1 mouse cellular context compared by ENCODE assay signal in genomic region chr8:94386214-94387026, GRCm38 (mm10).
TF ChIP-seq lines count a peak whose summit lies in the region.

TSS of gene Herpud1 (plus strand) at chr8:94386438.

TF ChIP-seq in CH12.LX, 34 proteins besides CTCF, POLR2A, EP300 and RAD21 (continued from another document):
- TF ChIP-seq UBTF (IDR thresholded peaks at IDR 0.05; ENCODE audit: low read depth, low read length) (peak; percentile 56; the same call in 1 of the 2 replicates), HCFC1 (IDR thresholded peaks at IDR 0.05; ENCODE audit: low read depth, low read length) (peak; percentile 68), NELFE (IDR thresholded peaks at IDR 0.05; ENCODE audit: low read depth, low read length) (peak; percentile 99), ZKSCAN1 (IDR thresholded peaks at IDR 0.05; ENCODE audit: borderline replicate concordance, low read depth, low read length) (no peak), ZC3H11A (IDR thresholded peaks at IDR 0.05; ENCODE audit: low read depth, low read length) (no peak), ETS1 (conservative IDR thresholded peaks at IDR 0.05; ENCODE audit: low read depth, low read length) (peak; percentile 52), USF1 (IDR thresholded peaks at IDR 0.05; ENCODE audit: low read depth, low read length) (peak; percentile 30; the same call in 1 of the 2 replicates), JUN (IDR thresholded peaks at IDR 0.05; ENCODE audit: insufficient read depth, low read depth, low read length) (no peak; the same call in 1 of the 2 replicates), PAX5 (IDR thresholded peaks at IDR 0.05; ENCODE audit: low read length) (no peak), MAX (IDR thresholded peaks at IDR 0.05; ENCODE audit: low read length) (peak; percentile 90), ZNF384 (IDR thresholded peaks at IDR 0.05; ENCODE audit: low read depth, low read length) (no peak), JUND (conservative IDR thresholded peaks at IDR 0.05; ENCODE audit: low read depth, low read length) (no peak), CHD1 (IDR thresholded peaks at IDR 0.05; ENCODE audit: low read depth, low read length) (0 out of 2 replicates have a peak, but pooled peaks have one; percentile 19), MEF2A (IDR thresholded peaks at IDR 0.05; ENCODE audit: borderline replicate concordance, low read depth, low read length) (no peak; the same call in 1 of the 2 replicates), MYC (IDR thresholded peaks at IDR 0.05; ENCODE audit: low read depth, low read length) (peak; percentile 87; the same call in 1 of the 2 replicates), NRF1 (IDR thresholded peaks at IDR 0.05; ENCODE audit: low read depth, low read length) (peak; percentile 57; the same call in 1 of the 2 replicates), BHLHE40 (IDR thresholded peaks at IDR 0.05; ENCODE audit: low read depth, low read length) (peak; percentile 72), KAT2A (IDR thresholded peaks at IDR 0.05; ENCODE audit: insufficient replicate concordance, low read length) (peak; percentile 70; the same call in 1 of the 2 replicates), RCOR1 (conservative IDR thresholded peaks at IDR 0.05; ENCODE audit: low read depth, low read length) (0 out of 2 replicates have a peak, but pooled peaks have one; percentile 46), CHD2 (IDR thresholded peaks at IDR 0.05; ENCODE audit: low read length) (peak; percentile 92), SIN3A (IDR thresholded peaks at IDR 0.05; ENCODE audit: low read length) (0 out of 2 replicates have a peak, but pooled peaks have one; percentile 76)
